Mouse (Mus musculus): ENCODE results near the gene Gucy2f. TPM values are rescaled to one million over a fixed set of nuclear protein-coding genes. Genes with fewer than 3 reads are reported as not detected.

Gene Gucy2f
- polyA plus RNA-seq, 2 experiments: not detected

GRCm38 (mm10) chrX:142228055-142228768 lies 31.5 kb upstream of the Gucy2f start:
- peak overlapping the region; percentile 53 for H3K9ac ChIP-seq (replicated peaks)
- 29% methylated on average over 34 of the region's 42 CpGs for WGBS (ENCODE audit: insufficient replicate concordance)
- peak; percentile 94 for ATAC-seq (ENCODE audit: insufficient read depth)
- TF ChIP-seq EP300 (IDR thresholded peaks at IDR 0.05; ENCODE audit: low read depth) (no peak), CTCF (IDR thresholded peaks at IDR 0.05; ENCODE audit: low read depth) (no peak)
- peak overlapping the region; percentile 5 for H3K27ac ChIP-seq
- H3K4me2 ChIP-seq (ENCODE audit: low read depth): peak overlapping the region; percentile 67
- no peaks in the 10 kb centered on the region for H3K36me3 ChIP-seq (replicated peaks; ENCODE audit: control insufficient read depth, insufficient read depth, low read depth)
- H3K9me3 ChIP-seq (ENCODE audit: control insufficient read depth, low read length): no peaks in the 10 kb centered on the region
- DNase-seq (ENCODE audit: low read depth in 3 of 3, low spot score in 3 of 3): peak; percentile 45 to 58 (median 55)
- no peaks in the 10 kb centered on the region for H3K27me3 ChIP-seq (ENCODE audit: control insufficient read depth, insufficient read depth, low read length)
- peak overlapping the region; percentile 52 to 75 for H3K4me3 ChIP-seq (ENCODE audit: insufficient read depth in 1 of 2, low read depth in 2 of 2, low read length in 2 of 2)
- no peaks in the 10 kb centered on the region for H3K4me1 ChIP-seq (replicated peaks; ENCODE audit: control insufficient read depth in 2 of 2, insufficient read depth in 2 of 2, low read length in 1 of 2)

- H3K36me3 ChIP-seq (replicated peaks; ENCODE audit: control insufficient read depth, insufficient read depth, low read depth): no peaks in the 10 kb centered on the region
- ATAC-seq (ENCODE audit: insufficient read depth): peak; percentile 77
- TF ChIP-seq CTCF (IDR thresholded peaks at IDR 0.05; ENCODE audit: low read depth) (no peak), EP300 (IDR thresholded peaks at IDR 0.05; ENCODE audit: low read depth) (no peak)
- H3K9ac ChIP-seq (replicated peaks): peak overlapping the region; percentile 53
- no peaks in the 10 kb centered on the region for H3K4me1 ChIP-seq (replicated peaks; ENCODE audit: control insufficient read depth in 2 of 2, insufficient read depth in 2 of 2, low read length in 1 of 2)
- H3K27me3 ChIP-seq (ENCODE audit: control insufficient read depth, insufficient read depth, low read length): no peaks in the 10 kb centered on the region
- H3K9me3 ChIP-seq (ENCODE audit: control insufficient read depth, low read length): no peaks in the 10 kb centered on the region
- DNase-seq (ENCODE audit: low read depth in 3 of 3, low spot score in 3 of 3): peak; percentile 45 to 57 (median 57)
- H3K27ac ChIP-seq: peak overlapping the region; percentile 5; the same call in 1 of the 2 replicates
- WGBS (ENCODE audit: insufficient replicate concordance): 15% methylated on average over 15 of the region's 15 CpGs
- H3K4me2 ChIP-seq (ENCODE audit: low read depth): peak overlapping the region; percentile 67
- H3K4me3 ChIP-seq (ENCODE audit: insufficient read depth in 1 of 2, low read depth in 2 of 2, low read length in 2 of 2): peak overlapping the region; percentile 52 to 75
Measured at GRCm38 (mm10) chrX:142227398-142228054, 30.8 kb upstream of the Gucy2f start.

GRCm38 (mm10) chrX:142226542-142226941 lies 29.8 kb upstream of the Gucy2f start, which contains the start of gene Nxt2:
Nxt2 (plus strand) TSS chrX:142226770.
- peak within 1 kb of the TSS; percentile 47 for H3K9ac ChIP-seq (replicated peaks)
- H3K4me2 ChIP-seq (ENCODE audit: low read depth): peak within 1 kb of the TSS; percentile 67
- H3K4me1 ChIP-seq (replicated peaks; ENCODE audit: control insufficient read depth in 2 of 2, insufficient read depth in 2 of 2, low read length in 1 of 2): no peaks in the 10 kb centered on the region
- no peak for TF ChIP-seq CTCF (IDR thresholded peaks at IDR 0.05; ENCODE audit: low read depth)
- TF ChIP-seq EP300 (IDR thresholded peaks at IDR 0.05; ENCODE audit: low read depth): no peak
- DNase-seq (ENCODE audit: low read depth in 3 of 3, low spot score in 3 of 3) (no peak), ATAC-seq (ENCODE audit: insufficient read depth) (no peak)
- H3K9me3 ChIP-seq (ENCODE audit: control insufficient read depth, low read length): no peaks in the 10 kb centered on the region
- WGBS (ENCODE audit: insufficient replicate concordance): 83% methylated on average over 14 of the region's 14 CpGs
- no peaks in the 10 kb centered on the region for H3K36me3 ChIP-seq (replicated peaks; ENCODE audit: control insufficient read depth, insufficient read depth, low read depth)
- no peaks in the 10 kb centered on the region for H3K27me3 ChIP-seq (ENCODE audit: control insufficient read depth, insufficient read depth, low read length)
- peak within 1 kb of the TSS; percentile 13 to 52; a peak in 3 of 4 replicates for H3K4me3 ChIP-seq (ENCODE audit: insufficient read depth in 1 of 2, low read depth in 2 of 2, low read length in 2 of 2)
- no peak within 1 kb of the TSS for H3K27ac ChIP-seq

- H3K9me3 ChIP-seq (ENCODE audit: control insufficient read depth, low read length): no peaks in the 10 kb centered on the region
- WGBS (ENCODE audit: insufficient replicate concordance): 5% methylated on average over 3 of the region's 3 CpGs
- H3K9ac ChIP-seq (replicated peaks): no peak overlapping the region
- no peak overlapping the region for H3K27ac ChIP-seq
- no peak for DNase-seq (ENCODE audit: low read depth in 3 of 3, low spot score in 3 of 3)
- H3K36me3 ChIP-seq (replicated peaks; ENCODE audit: control insufficient read depth, insufficient read depth, low read depth): no peaks in the 10 kb centered on the region
- H3K4me2 ChIP-seq (ENCODE audit: low read depth): no peak overlapping the region
- H3K27me3 ChIP-seq (ENCODE audit: control insufficient read depth, insufficient read depth, low read length): no peaks in the 10 kb centered on the region
- ATAC-seq (ENCODE audit: insufficient read depth): no peak
- TF ChIP-seq CTCF (IDR thresholded peaks at IDR 0.05; ENCODE audit: low read depth) (peak; percentile 65), EP300 (IDR thresholded peaks at IDR 0.05; ENCODE audit: low read depth) (no peak)
- no peaks in the 10 kb centered on the region for H3K4me1 ChIP-seq (replicated peaks; ENCODE audit: control insufficient read depth in 2 of 2, insufficient read depth in 2 of 2, low read length in 1 of 2)
- H3K4me3 ChIP-seq (ENCODE audit: insufficient read depth in 1 of 2, low read depth in 2 of 2, low read length in 2 of 2): no peak overlapping the region
Measured at GRCm38 (mm10) chrX:142200295-142200694, 3.6 kb upstream of the Gucy2f start.

- 42% methylated on average over 1 of the region's 1 CpGs for WGBS (ENCODE audit: insufficient replicate concordance)
- H3K4me3 ChIP-seq (ENCODE audit: insufficient read depth in 1 of 2, low read depth in 2 of 2, low read length in 2 of 2): no peak overlapping the region
- H3K4me2 ChIP-seq (ENCODE audit: low read depth): no peak overlapping the region
- TF ChIP-seq EP300 (IDR thresholded peaks at IDR 0.05; ENCODE audit: low read depth) (no peak), CTCF (IDR thresholded peaks at IDR 0.05; ENCODE audit: low read depth) (no peak)
- DNase-seq (ENCODE audit: low read depth in 3 of 3, low spot score in 3 of 3) (no peak), ATAC-seq (ENCODE audit: insufficient read depth) (no peak)
- H3K9me3 ChIP-seq (ENCODE audit: control insufficient read depth, low read length): no peaks in the 10 kb centered on the region
- H3K27ac ChIP-seq: no peak overlapping the region
- no peaks in the 10 kb centered on the region for H3K36me3 ChIP-seq (replicated peaks; ENCODE audit: control insufficient read depth, insufficient read depth, low read depth)
- H3K9ac ChIP-seq (replicated peaks): no peak overlapping the region
- no peaks in the 10 kb centered on the region for H3K4me1 ChIP-seq (replicated peaks; ENCODE audit: control insufficient read depth in 2 of 2, insufficient read depth in 2 of 2, low read length in 1 of 2)
- H3K27me3 ChIP-seq (ENCODE audit: control insufficient read depth, insufficient read depth, low read length): no peaks in the 10 kb centered on the region
Measured at GRCm38 (mm10) chrX:142195551-142195950, 1.2 kb downstream of the Gucy2f start.
